Mouse (Mus musculus) gastrocnemius, postnatal 4 days (tissue): Measurements from ENCODE around the gene 1700018F24Rik. TPM values are rescaled to one million over a fixed set of nuclear protein-coding genes. Genes with fewer than 3 reads are reported as not detected.
"Not testable (repeated sequence)": the region's sequence is repeated elsewhere in the genome, so short reads cannot be mapped to it uniquely, and the experiment has no call there.

Source experiments
- DNase-seq, 2 experiments: peaks; one replicate each; pipeline ENCODE4 v3.0.0; 2021 to 2022; ENCODE audit warnings: low spot score in 2 of 2, mixed read lengths in 2 of 2
- long read RNA-seq, 2 experiments: library from polyadenylated mRNA; stranded (forward); transcript quantifications; one replicate each; pipeline ENCODE4 v2.0.0; 2021
- total RNA-seq, 2 experiments: library from RNA; stranded (reverse); gene quantifications; 2 replicates each; pipeline ENCODE4 v1.2.3; 2021

Gene 1700018F24Rik
- total RNA-seq, result not detected
- long read RNA-seq, experiment 1, result 0 reads
- long read RNA-seq, experiment 2, result 0 reads

- DNase-seq, result not testable (repeated sequence)
Observed at GRCm38 (mm10) chr5:145042690-145043089, at the start of gene 1700018F24Rik. 1700018F24Rik (plus strand) TSS chr5:145042990.

- DNase-seq, result no peak
Observed at GRCm38 (mm10) chr5:144998491-144998890, 44.3 kb upstream of the 1700018F24Rik start.

GRCm38 (mm10) chr5:145003362-145003761 is 39.4 kb upstream of the 1700018F24Rik start:
- DNase-seq, result no peak

GRCm38 (mm10) chr5:145004495-145004894 is 38.3 kb upstream of the 1700018F24Rik start:
- DNase-seq, result no peak

GRCm38 (mm10) chr5:145005596-145005995 is 37.2 kb upstream of the 1700018F24Rik start:
- no peak for DNase-seq

- DNase-seq, result no peak
Observed at GRCm38 (mm10) chr5:145008878-145009659, 33.7 kb upstream of the 1700018F24Rik start.

GRCm38 (mm10) chr5:145014278-145014677 is 28.5 kb upstream of the 1700018F24Rik start:
- DNase-seq, result no peak

- not testable (repeated sequence) for DNase-seq
Observed at GRCm38 (mm10) chr5:145016761-145017160, 26.0 kb upstream of the 1700018F24Rik start.

GRCm38 (mm10) chr5:145020254-145020653 is 22.5 kb upstream of the 1700018F24Rik start:
- DNase-seq, result not testable (repeated sequence)

GRCm38 (mm10) chr5:145020712-145021111 is 22.1 kb upstream of the 1700018F24Rik start:
- DNase-seq, result not testable (repeated sequence)

- not testable (repeated sequence) for DNase-seq
Observed at GRCm38 (mm10) chr5:145030476-145030875, 12.3 kb upstream of the 1700018F24Rik start.

GRCm38 (mm10) chr5:145032391-145032790 is 10.4 kb upstream of the 1700018F24Rik start, which contains the start of gene Gm4871:
Gm4871 (minus strand) TSS chr5:145032754.
- DNase-seq, result not testable (repeated sequence)

GRCm38 (mm10) chr5:145041628-145042027 is 1.2 kb upstream of the 1700018F24Rik start:
- no peak for DNase-seq

GRCm38 (mm10) chr5:145054187-145054586 is 11.4 kb downstream of the 1700018F24Rik start:
- DNase-seq, result not testable (repeated sequence)

- no peak for DNase-seq
Observed at GRCm38 (mm10) chr5:145057907-145058306, 15.1 kb downstream of the 1700018F24Rik start.

- DNase-seq, result no peak
Observed at GRCm38 (mm10) chr5:145058722-145059121, 15.9 kb downstream of the 1700018F24Rik start.

GRCm38 (mm10) chr5:145059524-145059923 is 16.7 kb downstream of the 1700018F24Rik start:
- no peak for DNase-seq

GRCm38 (mm10) chr5:145064765-145065340 is 22.1 kb downstream of the 1700018F24Rik start:
- no peak for DNase-seq

- DNase-seq, result no peak
Observed at GRCm38 (mm10) chr5:145068863-145069262, 26.1 kb downstream of the 1700018F24Rik start.

- peak; percentile 48 to 75 for DNase-seq
Observed at GRCm38 (mm10) chr5:145069707-145070106, 26.9 kb downstream of the 1700018F24Rik start.

GRCm38 (mm10) chr5:145071342-145071741 is 28.6 kb downstream of the 1700018F24Rik start:
- no peak for DNase-seq

- no peak for DNase-seq
Observed at GRCm38 (mm10) chr5:145075081-145075480, 32.3 kb downstream of the 1700018F24Rik start.
